Mouse (Mus musculus) yolk sac, embryonic 10.5 days (tissue): ENCODE data around the gene Akap1.

ENCODE experiments used
- DNase-seq: peaks from one replicate; pipeline ENCODE4 v3.0.0-alpha.2; 2017; ENCODE audit warnings: low spot score

Gene Akap1

DNA sequence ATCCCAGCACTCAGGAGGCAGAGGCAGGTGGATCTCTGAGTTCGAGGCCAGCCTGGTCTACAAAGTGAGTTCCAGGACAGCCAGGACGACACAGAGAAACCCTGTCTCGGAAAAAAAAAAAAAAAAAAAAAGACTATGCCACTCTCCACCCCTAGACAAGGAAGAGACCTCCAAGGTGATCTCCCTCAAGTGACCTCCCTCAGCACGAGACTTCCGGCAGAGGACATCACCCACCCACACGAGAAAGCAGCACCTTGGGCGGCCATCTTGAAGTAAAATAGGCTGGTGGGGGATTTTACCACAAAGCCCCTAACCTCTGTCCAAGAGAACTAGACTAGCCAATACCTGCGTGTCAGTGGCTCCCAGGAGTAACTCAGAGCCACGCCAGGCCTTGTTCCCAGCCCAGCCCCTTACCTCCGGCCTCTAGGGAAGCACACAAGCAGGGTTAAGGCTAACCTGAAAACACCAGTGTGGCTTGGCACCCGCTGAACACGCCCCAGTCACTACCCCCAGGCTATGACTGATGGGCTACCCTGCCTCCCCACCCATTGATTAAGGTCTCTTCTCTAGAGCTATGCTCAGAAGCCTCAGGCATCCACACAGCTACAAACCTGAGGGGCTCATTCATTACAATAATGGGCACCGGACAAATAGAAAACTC is 21.9 kb downstream of the Akap1 start:
- no peak for DNase-seq

DNA sequence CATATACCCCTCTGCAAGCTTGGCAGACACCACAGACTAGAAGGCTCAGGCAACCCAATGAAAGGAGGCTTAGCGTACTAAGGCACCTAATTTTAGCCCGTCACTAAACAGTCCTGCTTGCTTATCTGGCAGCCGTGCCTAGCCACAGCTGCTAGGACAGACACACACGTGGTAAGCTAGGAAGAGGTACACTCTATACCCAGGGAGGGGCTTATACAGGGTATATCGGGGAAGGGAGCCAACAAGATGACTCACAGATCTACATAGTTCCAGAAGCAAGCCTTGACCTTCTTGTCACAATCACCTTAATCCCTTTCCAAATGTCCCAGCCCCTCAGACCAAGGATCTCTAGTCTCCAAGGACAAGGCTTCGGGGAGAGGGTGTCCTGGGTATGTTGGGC is 23.0 kb downstream of the Akap1 start:
- DNase-seq, result no peak

DNA sequence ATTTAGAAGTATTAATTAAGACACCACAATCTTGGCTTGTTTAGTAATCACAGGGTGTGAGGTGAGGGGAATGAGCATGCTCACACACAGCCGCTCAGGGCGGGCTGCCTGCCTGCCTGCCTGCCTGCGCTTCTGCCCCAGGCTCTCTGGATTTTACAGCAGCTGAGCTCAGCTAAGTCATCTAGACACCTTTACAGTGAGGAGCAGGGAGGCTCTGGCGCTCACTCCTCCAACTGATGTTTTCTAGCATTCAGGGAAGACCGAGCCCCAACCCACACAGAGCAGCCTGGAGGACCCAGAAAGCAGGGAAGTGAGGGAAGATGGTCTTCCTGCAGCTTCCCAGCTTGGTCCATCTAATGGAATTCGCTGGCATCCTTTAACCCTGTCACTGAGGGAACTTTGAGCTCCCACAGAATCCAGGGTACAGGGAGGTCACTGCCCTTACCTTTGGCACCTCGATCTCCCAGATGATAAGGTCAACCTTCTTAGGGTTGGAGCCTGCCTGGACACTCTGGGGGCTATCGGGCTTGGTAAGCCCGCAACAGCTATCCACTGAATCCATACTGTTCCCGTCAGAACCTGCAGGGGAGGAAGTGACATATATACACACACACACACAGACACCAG is 23.5 kb downstream of the Akap1 start:
- DNase-seq, result no peak

DNA sequence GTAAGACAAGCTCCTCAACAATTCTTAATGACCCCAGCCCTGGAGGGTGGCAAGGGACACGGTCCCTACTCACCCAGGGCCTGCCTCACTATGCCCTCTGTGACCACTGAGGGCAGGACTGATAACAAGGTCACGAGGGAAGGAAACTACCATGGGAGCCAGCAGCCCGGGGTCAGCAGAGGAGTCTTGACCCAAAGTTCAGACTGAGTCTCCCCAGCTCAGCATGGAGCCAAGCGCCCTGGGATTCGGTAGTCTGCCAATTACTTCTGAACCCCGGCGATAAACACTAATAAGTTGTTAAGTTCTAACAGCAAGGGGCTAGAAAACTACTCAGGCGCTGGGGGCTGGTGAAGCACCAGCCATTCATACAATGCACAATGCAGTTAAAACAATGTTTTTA is 24.1 kb downstream of the Akap1 start:
- no peak for DNase-seq

DNA sequence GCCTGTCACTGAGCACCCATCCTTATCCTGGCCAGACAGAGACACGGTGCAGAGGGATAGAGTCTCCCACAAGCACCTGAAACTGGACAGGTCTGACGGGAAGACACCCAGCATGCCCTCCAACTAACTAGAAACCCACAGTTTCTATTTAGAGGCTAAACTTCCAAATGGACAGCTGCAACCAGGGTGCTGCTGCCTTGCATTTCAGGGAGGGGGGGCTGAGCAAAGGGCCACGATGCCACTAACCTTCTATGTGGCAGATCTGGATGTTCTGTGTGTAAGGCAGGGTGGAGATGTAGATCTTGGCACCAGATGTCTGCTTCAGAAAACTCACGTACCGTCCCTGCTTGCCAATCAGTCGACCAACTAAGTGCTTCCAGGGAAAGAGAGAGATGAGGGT is 25.0 kb downstream of the Akap1 start:
- no peak for DNase-seq

DNA sequence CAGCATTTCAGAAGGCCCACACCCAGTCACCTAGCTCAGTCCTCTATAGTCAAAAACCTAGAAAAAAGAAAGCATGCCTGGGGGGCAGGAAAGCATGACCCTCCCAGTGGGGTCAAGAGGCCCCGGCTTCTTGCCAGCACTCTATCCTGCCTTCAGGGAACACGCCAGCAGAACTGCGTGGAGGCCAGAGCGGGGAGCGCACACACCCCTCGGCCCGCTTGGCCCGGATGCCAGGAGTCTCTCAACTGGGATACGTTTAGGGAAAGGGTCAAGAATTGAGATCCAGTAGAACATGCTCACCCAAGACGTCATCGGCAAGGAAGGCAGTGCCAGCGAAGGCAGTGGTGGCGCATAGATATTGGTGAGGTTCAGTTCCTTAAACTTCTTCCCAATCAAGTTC is 25.8 kb downstream of the Akap1 start:
- DNase-seq, result no peak

DNA sequence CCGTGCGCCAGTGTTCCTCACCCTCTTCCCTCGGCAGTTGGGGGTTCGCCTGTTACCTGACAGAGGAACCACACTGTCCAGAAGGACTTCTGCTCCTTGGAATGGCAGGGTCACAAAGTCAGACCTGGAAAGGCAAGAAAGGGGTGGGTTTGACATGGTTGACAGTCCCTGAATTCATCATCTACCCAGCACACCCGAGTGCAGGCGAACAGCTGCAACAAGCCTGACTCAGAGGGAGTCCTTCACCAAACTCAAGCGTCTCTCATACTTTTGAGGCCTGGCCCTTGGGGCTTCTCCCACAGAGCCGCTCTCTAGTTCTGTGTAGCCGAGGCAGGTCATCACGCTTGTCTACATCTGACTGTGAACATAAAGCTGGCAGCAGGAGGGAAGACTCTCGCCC is 29.8 kb downstream of the Akap1 start:
- DNase-seq, result no peak

DNA sequence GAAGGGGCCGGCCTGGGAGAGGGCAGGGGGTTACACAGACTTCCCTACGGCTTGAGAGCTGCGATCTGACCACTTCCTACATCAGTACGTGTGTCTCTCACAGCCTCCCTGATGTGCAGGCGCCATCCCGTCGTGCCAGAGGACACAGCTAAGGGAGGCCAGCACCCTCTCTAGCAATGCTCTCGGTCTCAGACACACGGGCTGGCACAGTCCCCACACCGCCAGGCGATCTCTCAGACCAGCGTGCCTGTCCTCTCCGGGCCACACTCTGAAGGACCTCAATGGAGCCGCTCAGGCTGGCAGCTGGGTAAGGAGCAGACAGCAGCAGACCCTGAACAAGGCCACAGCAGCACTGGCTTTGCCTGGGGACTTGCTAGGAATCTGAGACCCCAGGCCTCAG is 30.3 kb downstream of the Akap1 start:
- no peak for DNase-seq

DNA sequence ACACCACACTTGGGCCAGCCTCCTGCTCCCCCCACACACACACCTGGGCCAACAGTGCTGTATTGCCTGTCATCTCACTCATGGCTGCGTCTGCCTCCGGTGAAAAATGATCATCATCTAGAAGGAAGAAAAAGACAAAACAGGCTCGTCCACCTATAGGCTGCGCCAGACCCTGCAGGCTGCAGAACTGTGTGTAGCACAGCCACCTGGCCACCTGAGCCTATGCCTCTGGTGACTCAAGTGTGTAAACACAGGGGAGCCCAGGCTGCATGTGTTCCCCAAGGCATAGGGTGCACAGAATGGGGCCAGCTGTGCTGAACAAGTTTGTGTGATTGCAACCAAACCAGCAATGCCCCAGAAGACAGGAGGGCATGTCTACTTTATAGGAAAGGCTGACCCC is 31.3 kb downstream of the Akap1 start:
- DNase-seq, result no peak

DNA sequence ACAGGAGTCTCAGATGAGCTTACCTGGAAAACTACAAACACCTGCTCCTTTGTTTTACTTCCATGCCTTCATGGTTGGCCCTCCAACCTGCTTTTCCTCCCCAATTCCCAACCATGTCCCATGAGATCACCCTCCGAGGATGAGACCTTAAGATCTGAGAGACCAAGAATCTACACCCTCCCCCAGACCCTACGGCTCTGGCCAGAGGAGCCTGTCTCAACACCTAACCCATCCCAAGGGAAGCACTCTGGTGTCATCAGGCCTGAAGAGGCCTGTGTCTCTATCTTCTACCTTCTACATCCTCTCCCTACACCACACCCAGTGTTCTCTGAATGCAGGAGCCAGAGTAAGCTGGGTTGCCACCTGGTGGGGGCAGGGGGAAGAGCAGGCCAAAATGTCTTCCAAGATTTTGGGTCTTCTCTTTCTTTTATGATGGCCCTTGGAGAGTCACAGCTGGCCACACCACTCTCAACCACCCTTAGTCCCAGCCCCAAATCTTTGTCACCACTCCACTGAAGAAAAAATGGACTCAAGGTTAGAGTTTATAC is 34.1 kb downstream of the Akap1 start:
- no peak for DNase-seq

DNA sequence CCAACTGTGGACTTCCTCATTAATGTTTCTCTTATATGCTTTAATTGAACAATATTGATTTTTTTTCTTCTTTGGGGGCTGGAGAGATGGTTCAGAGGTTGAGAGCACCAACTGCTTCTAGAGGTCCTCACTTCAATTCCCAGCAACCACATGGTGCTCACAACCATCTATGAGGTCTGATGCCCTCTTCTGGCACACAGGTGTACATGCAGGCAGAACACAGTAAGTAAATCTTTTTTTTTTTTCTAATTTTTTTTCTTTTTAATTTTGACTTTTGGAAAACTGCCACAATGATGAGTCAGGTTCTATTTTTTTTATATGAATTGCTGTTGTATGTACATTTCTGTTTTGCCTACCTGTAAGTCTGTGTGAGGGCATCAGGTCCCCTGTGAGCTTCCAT is 35.9 kb downstream of the Akap1 start:
- no peak for DNase-seq

DNA sequence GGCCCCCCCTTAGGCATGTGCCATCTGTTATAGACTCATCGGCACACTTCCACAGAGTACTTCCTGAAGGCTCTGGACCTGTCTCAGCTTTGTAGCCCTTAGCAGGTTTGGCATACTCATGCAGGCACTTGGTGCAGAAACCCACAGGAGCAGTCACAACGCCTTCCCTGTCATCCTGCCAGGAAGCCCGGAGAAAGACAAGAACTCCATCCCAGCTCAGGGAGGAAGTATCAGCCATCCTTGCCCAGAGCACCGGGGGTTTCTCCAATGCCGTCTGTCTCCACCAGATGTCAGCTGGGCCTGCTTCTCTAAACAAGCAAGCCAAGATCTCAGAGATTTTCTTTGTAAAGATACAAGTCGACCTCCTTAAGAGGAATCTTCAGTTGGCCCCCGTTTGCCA is 38.5 kb downstream of the Akap1 start:
- no peak for DNase-seq

DNA sequence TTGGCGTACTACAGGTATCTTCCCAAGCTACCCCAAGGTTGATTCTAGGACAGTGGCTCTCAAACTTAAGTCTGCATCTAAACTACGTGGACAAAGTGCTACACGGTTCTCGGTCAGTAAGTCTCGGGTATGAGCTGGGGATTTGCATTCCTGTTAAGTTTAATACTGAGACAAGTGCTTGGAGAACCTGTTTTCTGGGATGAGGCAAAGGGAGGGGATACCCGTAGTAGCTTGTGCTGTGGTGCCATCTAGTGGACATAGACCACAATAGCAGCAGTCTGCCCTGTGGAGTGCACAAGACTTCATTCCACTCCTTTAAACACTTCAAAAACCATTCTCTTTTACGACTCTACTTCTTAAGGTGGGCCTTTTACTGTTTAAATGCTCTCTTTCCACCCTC is 41.4 kb downstream of the Akap1 start:
- peak; percentile 58 for DNase-seq

DNA sequence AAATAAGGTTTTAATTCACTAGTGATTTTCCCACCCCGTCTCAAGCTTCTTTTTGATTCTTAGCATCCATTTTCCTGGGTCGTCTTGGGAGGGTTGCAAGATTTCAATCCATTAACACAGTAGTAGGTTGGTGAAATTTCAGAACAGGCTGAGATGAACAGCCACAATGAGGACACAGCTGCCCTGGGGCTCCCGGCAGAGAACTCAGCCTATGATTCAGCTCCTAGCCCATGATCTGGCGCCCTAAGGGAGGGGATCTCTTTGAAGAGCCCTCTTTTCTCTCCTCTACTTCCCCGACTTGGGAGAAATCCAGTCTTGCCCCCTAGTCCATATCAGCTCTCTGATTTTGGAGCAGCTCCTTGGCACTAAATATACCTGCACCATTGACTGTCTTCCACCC is 41.9 kb downstream of the Akap1 start:
- DNase-seq, result no peak

DNA sequence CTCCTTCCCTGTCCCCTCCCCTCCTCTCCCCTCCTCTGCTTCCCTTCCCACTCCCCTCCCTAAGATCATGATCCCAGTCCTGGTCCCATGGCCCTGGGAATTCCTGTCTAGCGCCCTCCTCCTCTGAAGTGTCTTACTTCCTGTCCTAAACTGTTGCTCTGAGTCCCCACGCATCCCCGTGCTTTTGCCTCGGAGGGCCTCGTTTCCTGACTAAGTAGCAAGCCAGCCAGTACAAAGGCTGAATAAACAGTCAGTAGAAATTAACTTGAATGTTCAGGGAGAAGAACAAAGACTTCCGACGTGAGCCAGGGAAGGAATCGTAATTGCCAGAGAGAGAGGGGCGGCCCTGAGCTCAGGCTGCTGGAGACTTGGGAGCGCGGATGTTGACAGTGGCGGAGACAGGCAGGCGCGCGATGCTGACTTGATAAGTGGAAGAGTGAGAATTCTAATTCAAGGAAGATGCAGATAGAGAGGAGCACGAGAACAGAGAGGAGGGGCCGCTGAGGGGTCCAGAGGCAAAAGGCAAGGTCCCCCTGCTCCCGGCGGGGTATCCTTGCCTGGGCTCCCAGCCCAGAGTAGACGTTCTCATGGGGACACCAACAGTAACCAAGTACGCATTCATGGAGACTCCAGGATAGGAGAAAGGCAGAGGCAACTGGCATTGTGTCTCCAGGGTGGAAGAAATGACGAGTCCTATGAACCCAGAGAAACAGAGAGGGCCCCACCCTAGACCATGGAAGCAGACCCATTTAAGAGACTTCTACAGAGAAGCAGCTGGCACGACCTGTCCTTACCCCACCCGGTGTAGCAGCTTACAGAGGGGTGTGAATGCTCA is 43.4 kb downstream of the Akap1 start:
- peak; percentile 34 for DNase-seq

DNA sequence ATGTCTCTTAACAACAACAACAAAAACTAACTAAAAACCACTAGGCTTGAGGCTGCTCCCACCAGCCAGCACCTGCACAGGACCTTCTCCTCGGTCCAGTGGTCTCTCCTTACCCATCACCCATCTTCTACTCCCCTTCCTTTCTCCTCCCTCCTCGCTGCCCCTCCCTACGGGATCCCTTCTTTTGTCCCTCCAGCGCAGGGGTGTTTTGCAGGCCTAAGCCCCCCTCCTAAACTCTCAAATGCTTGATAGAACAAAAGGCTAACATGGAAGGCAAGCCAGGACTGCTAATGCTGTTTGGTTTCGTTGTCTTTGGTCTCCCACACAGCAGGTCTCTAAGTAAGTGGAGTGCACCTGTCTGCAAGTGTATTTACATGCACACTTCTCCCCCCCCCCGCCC is 44.1 kb downstream of the Akap1 start:
- no peak for DNase-seq

DNA sequence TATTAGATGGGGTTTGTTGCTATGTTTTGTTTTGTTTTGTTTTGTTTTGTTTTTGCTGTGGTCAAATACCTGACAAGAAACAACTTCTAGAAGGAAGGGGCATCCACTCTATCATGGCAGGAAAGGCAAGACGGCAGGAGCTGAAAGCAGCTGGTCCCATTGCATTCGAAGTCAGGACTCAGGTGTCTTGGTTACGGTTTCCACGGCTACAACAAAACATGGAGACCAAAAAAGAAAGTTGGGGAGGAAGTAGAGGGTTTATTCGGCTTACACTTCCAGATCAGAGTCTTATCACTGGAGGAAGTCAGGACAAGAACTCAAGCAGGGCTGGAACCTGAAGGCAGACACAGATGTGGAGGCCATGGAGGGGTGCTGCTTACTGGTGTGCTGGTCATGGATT is 47.3 kb downstream of the Akap1 start:
- DNase-seq, result no peak

DNA sequence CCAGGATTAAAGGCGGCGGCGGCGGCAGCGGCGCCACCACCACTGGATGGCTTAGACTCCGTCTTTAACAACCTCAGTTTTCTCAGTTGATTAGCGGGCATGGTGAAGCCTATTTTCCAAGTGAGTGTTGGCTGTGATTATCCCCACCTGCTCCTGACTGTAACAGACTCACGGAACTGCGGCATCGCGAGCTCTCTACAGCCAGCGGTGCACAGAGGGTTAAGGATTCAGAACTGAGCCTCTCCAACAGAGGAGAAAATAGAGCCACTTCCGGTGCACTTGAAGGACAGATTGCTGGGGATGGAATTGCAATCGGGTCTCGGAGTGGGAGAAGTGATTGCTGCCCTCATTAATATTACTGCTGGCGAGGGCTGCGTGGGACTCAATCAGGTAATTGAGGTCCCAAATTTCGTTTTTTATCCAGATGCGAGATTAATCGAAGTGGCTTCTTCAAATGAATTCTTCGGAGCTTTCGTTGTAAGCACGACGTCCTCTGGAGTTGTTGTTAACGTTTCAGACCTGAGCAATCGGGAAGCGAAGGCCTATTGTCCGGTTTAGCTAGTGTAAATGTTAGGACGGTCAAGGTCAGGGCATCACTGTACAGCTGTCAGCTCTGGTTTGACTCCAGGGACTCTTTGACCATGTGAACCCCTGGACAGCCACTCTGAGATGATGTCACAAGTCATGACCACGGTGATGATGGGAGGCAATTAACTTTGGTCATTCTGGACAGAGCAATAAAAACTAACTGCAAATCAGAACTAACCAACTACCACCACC is 61.0 kb downstream of the Akap1 start:
- DNase-seq, result no peak

DNA sequence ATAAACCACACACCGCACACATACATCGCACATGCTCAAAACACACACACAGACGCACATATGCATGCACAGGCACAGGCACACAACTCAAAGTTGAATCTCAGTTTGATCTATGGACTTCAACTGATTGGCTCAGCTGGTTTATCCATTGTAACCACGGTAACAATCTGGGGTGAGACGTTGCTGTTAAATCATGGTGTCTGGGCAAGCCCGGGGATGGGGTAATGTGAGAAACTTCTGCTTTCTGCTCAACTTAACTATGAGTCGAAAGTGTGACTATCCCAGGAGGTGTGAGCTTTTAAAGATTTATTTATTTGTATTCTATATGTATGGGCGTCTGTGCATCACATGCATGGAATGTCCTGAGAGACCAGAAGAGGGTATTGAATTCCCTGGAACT is 68.2 kb downstream of the Akap1 start:
- DNase-seq, result no peak

DNA sequence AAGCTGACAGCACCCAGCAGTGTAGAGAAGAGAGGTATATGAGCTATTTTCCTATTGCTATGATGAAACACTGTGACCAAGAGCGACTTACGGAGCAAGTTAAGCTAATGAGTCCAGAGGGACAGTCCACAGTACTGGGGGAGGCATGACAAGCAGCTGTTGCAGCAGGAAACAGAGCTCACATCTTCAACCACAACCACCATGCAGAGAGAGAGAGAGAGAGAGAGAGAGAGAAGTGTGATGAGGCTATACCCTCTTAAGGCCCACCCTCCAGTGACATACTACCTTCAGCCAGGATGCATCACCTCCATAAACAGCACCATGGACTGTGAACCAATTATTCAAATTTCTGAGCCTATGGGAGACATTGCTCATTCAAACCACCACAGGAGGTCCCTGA is 74.5 kb downstream of the Akap1 start:
- no peak for DNase-seq

DNA sequence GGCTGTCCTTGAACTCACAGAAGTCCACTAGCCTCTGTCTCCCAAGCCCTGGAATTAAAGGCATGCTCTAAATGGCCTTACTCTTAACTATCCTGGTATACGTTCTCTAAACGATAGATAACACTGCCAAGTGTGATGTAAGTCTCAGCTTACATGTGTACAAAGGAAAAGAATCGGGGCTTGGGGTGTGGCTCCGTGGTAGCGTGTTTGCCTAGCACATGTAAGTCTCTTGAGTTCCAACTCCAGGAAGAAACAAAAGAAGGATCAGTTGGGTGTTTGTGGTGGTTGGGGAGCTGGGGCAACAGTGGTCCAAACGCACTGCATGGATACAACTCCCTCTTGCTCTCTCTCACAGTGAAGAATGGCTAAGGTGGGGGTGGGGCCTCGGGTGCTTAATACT is 77.6 kb downstream of the Akap1 start:
- no peak for DNase-seq

DNA sequence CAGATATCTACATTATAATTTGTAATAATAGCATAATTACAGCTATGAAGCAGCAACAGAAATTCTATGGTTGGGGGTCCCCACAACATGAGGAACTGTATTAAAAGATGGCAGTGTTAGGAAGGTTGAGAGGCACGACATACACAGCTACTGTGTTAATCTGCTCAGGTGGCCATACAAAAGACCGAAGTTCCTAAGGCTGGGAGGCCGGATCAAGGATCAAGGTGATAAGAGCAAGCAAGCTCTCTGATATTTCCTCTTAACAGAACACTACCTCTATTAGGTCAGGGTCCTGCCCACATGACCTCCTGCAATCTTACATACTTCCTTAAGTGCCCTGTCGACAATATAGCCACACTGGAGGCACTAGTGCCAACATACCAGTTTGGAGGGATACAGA is 80.9 kb downstream of the Akap1 start:
- DNase-seq, result no peak
